Comparison of ENCODE assay signal across 8 mouse cellular contexts in genomic region chr9:49488912-49489895, GRCm38 (mm10). TPM values are rescaled to one million over a fixed set of nuclear protein-coding genes. Genes with fewer than 3 reads are reported as not detected.
DNase-seq lines count a peak whose midpoint lies in the region; ATAC-seq and TF ChIP-seq lines count a peak whose summit lies in the region.

No protein-coding gene starts in this region.

- peak; percentile 48 for DNase-seq in WW6 (ENCODE audit: low read depth, low spot score)
- peak; percentile 66 to 68 for DNase-seq in gastrocnemius, adult 8-10 months (ENCODE audit: low spot score in 2 of 2)
- DNase-seq in hindbrain, postnatal 0 days (ENCODE audit: low spot score): peak; percentile 89
- peak; percentile 86 to 90 for DNase-seq in left cerebral cortex, adult 18-20 months (ENCODE audit: low spot score in 2 of 2)
- DNase-seq in right cerebral cortex, adult 18-20 months: peak; percentile 73
- DNase-seq in urinary bladder, postnatal 10 days (ENCODE audit: low spot score): peak; percentile 53

- 32% methylated on average over 16 of the region's 16 CpGs for WGBS in hindbrain, postnatal 0 days

- H3K4me1 ChIP-seq in hindbrain, postnatal 0 days (ENCODE audit: insufficient read depth, low read length): no peaks in the 10 kb centered on the region
- peaks cover 32% of the 10 kb centered on the region for H3K4me1 ChIP-seq in megakaryocyte, embryonic 14.5 days

- H3K27me3 ChIP-seq in hindbrain, postnatal 0 days (ENCODE audit: insufficient read depth, low read length): no peaks in the 10 kb centered on the region
- H3K27me3 ChIP-seq in megakaryocyte, embryonic 14.5 days (replicated peaks): peaks cover 19% of the 10 kb centered on the region

- H3K9me3 ChIP-seq in hindbrain, postnatal 0 days (ENCODE audit: low read length): no peaks in the 10 kb centered on the region
- H3K9me3 ChIP-seq in megakaryocyte, embryonic 14.5 days: no peaks in the 10 kb centered on the region

- peak; percentile 100 for TF ChIP-seq CTCF in hindbrain, postnatal 0 days (IDR thresholded peaks at IDR 0.05; ENCODE audit: low read depth)

- no peak overlapping the region for H3K9ac ChIP-seq in hindbrain, postnatal 0 days (replicated peaks; ENCODE audit: low read length)

- no peak overlapping the region for H3K4me3 ChIP-seq in hindbrain, postnatal 0 days (ENCODE audit: low read length)
- peak overlapping the region; percentile 72 for H3K4me3 ChIP-seq in megakaryocyte, embryonic 14.5 days (replicated peaks)

- H3K36me3 ChIP-seq in hindbrain, postnatal 0 days (ENCODE audit: insufficient read depth, low read length): no peaks in the 10 kb centered on the region
- H3K36me3 ChIP-seq in megakaryocyte, embryonic 14.5 days (replicated peaks; ENCODE audit: low read length): no peaks in the 10 kb centered on the region

- H3K4me2 ChIP-seq in hindbrain, postnatal 0 days (ENCODE audit: low read depth, low read length): peak overlapping the region; percentile 28; the same call in 1 of the 2 replicates

- no peak overlapping the region for H3K27ac ChIP-seq in hindbrain, postnatal 0 days

- ATAC-seq in common myeloid progenitor, adult 5-6 weeks (replicated peaks; ENCODE audit: low read depth, poor library complexity, severe bottlenecking): peak; percentile 76
- ATAC-seq in hindbrain, postnatal 0 days: peak; percentile 64

RNA-seq across cellular contexts. Expression of gene Ttc12, which starts 3.2 kb away (rescaled TPM):
- total RNA-seq in common myeloid progenitor, adult 5-6 weeks (2017): 0.78 and 1.6 TPM in 2 replicates
- 1 to 10 TPM in 1 of 4 experiments, under 1 TPM in 3; 0.82 to 1.0 (median 0.91) TPM for total RNA-seq in gastrocnemius, adult 8-10 months (2022)
- total RNA-seq in hindbrain, postnatal 0 days (2014; rRNA removed): 1.0 and 1.5 TPM in 2 replicates
- polyA plus RNA-seq in hindbrain, postnatal 0 days (2015; fragmentation: Nextera tagmentation; extraction: Ambion mirVana): 1.9 and 2.0 TPM in 2 replicates
- total RNA-seq in left cerebral cortex, adult 18-20 months (2021): 1 to 10 TPM; 1.1 to 1.4 TPM
- polyA plus RNA-seq in megakaryocyte, embryonic 14.5 days (2012; ENCODE audit: insufficient read depth, low replicate concordance): 0.04 TPM in 1 of 2 replicates, not detected in the other
